Mouse (Mus musculus) spleen, adult 2 months (tissue): Measurements from ENCODE around the gene Magel2.

Experiments used
- CTCF ChIP-seq: fragments of 200-500 bp; IDR thresholded peaks from 2 replicates; pipeline ENCODE4 v1.5.1; 2011; ENCODE audit warnings: mild to moderate bottlenecking, inconsistent platforms; ENCODE audit not compliant: insufficient read depth, insufficient read length, insufficient replicate concordance; ENCODE audit errors: extremely low read depth
- POLR2A ChIP-seq: fragments of 200-500 bp; IDR thresholded peaks from 2 replicates; pipeline ENCODE4 v1.6.1; 2011; ENCODE audit warnings: low read depth, low read length, inconsistent platforms

- TF ChIP-seq POLR2A (no peak), CTCF (no peak)
Observed at GRCm38 (mm10) chr7:62365039-62365636, 11.7 kb upstream of the Magel2 start.
